Mouse (Mus musculus) limb, embryonic 14.5 days (tissue): ENCODE data around the gene Tspan32. TPM values are rescaled to one million over a fixed set of nuclear protein-coding genes. Genes with fewer than 3 reads are reported as not detected.
A peak's percentile ranks its signal among the peaks of the same experiment; 100 is the strongest.

Experiments used
- ATAC-seq: fragments of 200-750 bp; cut with Nextera tagmentation; 2 replicates; pipeline ENCODE4 v1.8.0; 2017; ENCODE audit warnings: low read depth, moderate number of reproducible peaks, moderate TSS enrichment; ENCODE audit not compliant: low FRiP score
- DNase-seq: peaks from one replicate; pipeline ENCODE4 v3.0.0-alpha.2; 2015; ENCODE audit warnings: low spot score
- H3K27ac ChIP-seq: fragments of 300-500 bp; sonication (generic); replicated peaks from 2 replicates; pipeline ENCODE4 v1.5.1; 2014; ENCODE audit warnings: low read depth, mild to moderate bottlenecking, low read length, moderate library complexity, mixed read lengths
- H3K27me3 ChIP-seq: fragments of 300-500 bp; sonication (generic); 2 replicates; pipeline ENCODE4 v1.6.1; 2014; ENCODE audit warnings: low read length, mixed read lengths; ENCODE audit not compliant: control insufficient read depth, insufficient read depth
- H3K36me3 ChIP-seq: fragments of 300-500 bp; sonication (generic); 2 replicates; pipeline ENCODE4 v1.6.1; 2014; ENCODE audit warnings: mild to moderate bottlenecking, low read length, moderate library complexity, mixed read lengths; ENCODE audit not compliant: control insufficient read depth, insufficient read depth
- H3K4me1 ChIP-seq: fragments of 300-500 bp; sonication (generic); 2 replicates; pipeline ENCODE4 v1.6.1; 2014; ENCODE audit warnings: antibody characterized with exemption, low read length, mixed read lengths; ENCODE audit not compliant: control insufficient read depth, insufficient read depth
- H3K4me2 ChIP-seq: fragments of 300-500 bp; sonication (generic); replicated peaks from 2 replicates; pipeline ENCODE4 v1.6.1; 2014; ENCODE audit warnings: low read depth, mild to moderate bottlenecking, low read length, moderate library complexity; ENCODE audit not compliant: severe bottlenecking
- H3K4me3 ChIP-seq: fragments of 300-500 bp; sonication (generic); replicated peaks from 2 replicates; pipeline ENCODE4 v1.5.1; 2014; ENCODE audit warnings: low read length
- H3K9ac ChIP-seq: fragments of 300-500 bp; sonication (generic); 2 replicates; pipeline ENCODE4 v1.6.1; 2014; ENCODE audit warnings: mild to moderate bottlenecking, low read depth, low read length, moderate library complexity; ENCODE audit not compliant: severe bottlenecking
- H3K9me3 ChIP-seq: fragments of 300-500 bp; sonication (generic); 2 replicates; pipeline ENCODE4 v1.6.1; 2016; ENCODE audit warnings: low read length; ENCODE audit not compliant: control insufficient read depth
- POLR2A ChIP-seq: fragments of 200-500 bp; IDR thresholded peaks from 2 replicates; pipeline ENCODE4 v1.8.0; 2012; ENCODE audit warnings: inconsistent platforms, mild to moderate bottlenecking, moderate library complexity, borderline replicate concordance; ENCODE audit not compliant: insufficient read depth, insufficient read length; ENCODE audit errors: extremely low read depth
- WGBS: fragments of 180-500 bp; shearing (Covaris S2); extraction: QIAGEN DNeasy Blood & Tissue Kit; methylation state at CpG from one replicate; pipeline ENCODE4 v1.1.7; 2014; 5-methylcytosine and 5-hydroxymethylcytosine counted together
- polyA plus RNA-seq, 2 experiments: library from polyadenylated mRNA; depleted of rRNA in 1 of 2; stranded (reverse) in 1 of 2; unstranded in 1 of 2; fragments of >200 nt; fragmentation: Nextera tagmentation in 1 of 2; extraction: Ambion mirVana in 1 of 2; gene quantifications; 2 replicates each; pipeline versions ENCODE4 v1.2.1 to v1.2.3; 2012 to 2014

Gene Tspan32
- polyA plus RNA-seq, 2 experiments: 5.5 to 6.0 TPM

DNA sequence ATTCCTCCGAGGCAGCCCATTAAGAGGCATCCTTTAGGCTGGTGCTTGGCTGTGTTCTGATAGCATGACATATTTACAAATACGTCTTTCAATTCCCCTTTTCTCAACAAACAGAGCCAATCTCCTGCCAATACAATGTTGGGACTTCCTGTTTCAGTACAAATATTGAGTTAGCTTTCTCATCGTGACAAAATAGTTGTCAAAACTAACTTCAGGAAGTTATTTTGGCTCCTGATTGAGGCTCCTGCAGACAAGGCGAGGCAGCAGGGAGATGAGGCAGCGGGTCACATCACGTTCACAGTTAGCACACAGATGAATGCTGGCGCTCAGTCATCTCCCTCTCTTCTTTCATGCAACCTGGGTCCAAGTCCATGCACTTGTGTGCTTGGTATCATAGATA is 41.5 kb downstream of the Tspan32 start:
- H3K9me3 ChIP-seq: 0 out of 2 replicates have a peak, but pooled peaks cover 3% of the 10 kb centered on the region
- no peaks in the 10 kb centered on the region; the same call in 1 of the 2 replicates for H3K36me3 ChIP-seq
- 84% methylated on average over 7 of the region's 7 CpGs for WGBS
- no peak overlapping the region for H3K4me3 ChIP-seq
- no peak overlapping the region for H3K9ac ChIP-seq
- TF ChIP-seq POLR2A: no peak
- no peaks in the 10 kb centered on the region for H3K27me3 ChIP-seq
- no peaks in the 10 kb centered on the region for H3K4me1 ChIP-seq
- ATAC-seq (no peak), DNase-seq (no peak)
- no peak overlapping the region for H3K4me2 ChIP-seq
- H3K27ac ChIP-seq: no peak overlapping the region

- ATAC-seq (no peak), DNase-seq (no peak)
- Histone ChIP-seq H3K27me3 (no peaks in the 10 kb centered on the region), H3K9me3 (0 out of 2 replicates have a peak, but pooled peaks cover 3% of the 10 kb centered on the region), H3K9ac (no peak overlapping the region), H3K27ac (no peak overlapping the region), H3K36me3 (no peaks in the 10 kb centered on the region; the same call in 1 of the 2 replicates), H3K4me3 (no peak overlapping the region), H3K4me1 (peaks cover 6% of the 10 kb centered on the region), H3K4me2 (no peak overlapping the region)
- WGBS: 72% methylated on average over 3 of the region's 3 CpGs
- no peak for TF ChIP-seq POLR2A
These were observed 44.5 kb downstream of the Tspan32 start for GRCm38 (mm10) chr7:143049331-143049730.

GRCm38 (mm10) chr7:143049841-143050816 is 45.3 kb downstream of the Tspan32 start:
- DNase-seq: no peak
- H3K9me3 ChIP-seq: no peaks in the 10 kb centered on the region
- no peak overlapping the region for H3K4me3 ChIP-seq
- 93% methylated on average over 3 of the region's 3 CpGs for WGBS
- H3K36me3 ChIP-seq: peaks cover 7% of the 10 kb centered on the region
- peaks cover 14% of the 10 kb centered on the region for H3K4me1 ChIP-seq
- no peaks in the 10 kb centered on the region for H3K27me3 ChIP-seq
- no peak for ATAC-seq
- H3K4me2 ChIP-seq: no peak overlapping the region
- no peak for TF ChIP-seq POLR2A
- H3K9ac ChIP-seq: no peak overlapping the region
- H3K27ac ChIP-seq: no peak overlapping the region

DNA sequence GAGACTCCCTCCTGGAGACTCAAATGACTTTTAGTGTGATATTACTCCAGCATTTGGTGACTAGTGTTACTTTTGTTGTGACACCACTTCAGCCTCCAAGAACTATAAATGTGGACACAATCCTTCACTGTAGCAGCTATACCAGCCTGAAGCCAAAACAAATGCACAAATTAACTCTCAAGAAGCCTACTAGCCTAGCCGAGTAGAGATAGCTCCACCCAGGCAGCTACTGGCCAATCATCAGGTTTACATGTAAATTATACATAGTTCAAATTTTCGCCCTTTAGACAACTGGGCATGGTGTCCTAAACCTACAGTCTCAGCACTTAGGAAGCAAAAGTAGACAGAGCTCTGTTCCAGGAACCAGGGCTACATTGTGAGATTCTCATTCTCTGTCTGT is 46.5 kb downstream of the Tspan32 start:
- H3K4me3 ChIP-seq: no peak overlapping the region
- no peak for DNase-seq
- no peaks in the 10 kb centered on the region for H3K9me3 ChIP-seq
- H3K4me1 ChIP-seq: peaks cover 24% of the 10 kb centered on the region
- H3K36me3 ChIP-seq: peaks cover 11% of the 10 kb centered on the region
- H3K9ac ChIP-seq: no peak overlapping the region
- H3K27me3 ChIP-seq: no peaks in the 10 kb centered on the region
- H3K4me2 ChIP-seq: no peak overlapping the region
- TF ChIP-seq POLR2A: no peak
- H3K27ac ChIP-seq: no peak overlapping the region
- no peak for ATAC-seq
- WGBS: 67% methylated on average over 2 of the region's 2 CpGs

DNA sequence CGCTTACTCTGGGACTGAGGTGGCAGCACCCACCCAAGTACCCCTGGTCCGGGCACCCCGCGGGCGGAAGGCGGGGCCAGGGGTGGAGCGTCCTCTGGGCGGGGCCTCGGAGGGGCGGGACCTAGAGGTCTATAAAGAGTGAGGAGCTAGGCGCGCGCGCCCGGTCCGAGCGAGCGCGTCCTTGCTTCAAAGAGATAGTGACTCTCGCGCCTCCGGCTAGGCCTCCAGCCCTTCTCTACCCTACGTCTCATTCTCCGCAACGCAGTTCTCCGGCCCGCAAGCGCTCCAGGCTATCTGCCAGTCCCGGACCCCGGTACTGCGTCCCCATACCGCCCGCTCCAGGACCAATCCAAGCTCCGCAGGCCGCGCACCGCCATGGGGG is 47.8 kb downstream of the Tspan32 start, which contains the start of gene Cd81:
TSS of gene Cd81 (plus strand) at position 114 of the 382 bp plus-strand sequence.
- WGBS: under 1% methylated on average over 29 of the region's 37 CpGs
- Histone ChIP-seq H3K4me3 (peak within 1 kb of the TSS; percentile 99), H3K4me1 (peaks cover 35% of the 10 kb centered on the region), H3K27me3 (no peaks in the 10 kb centered on the region), H3K4me2 (peak within 1 kb of the TSS; percentile 94), H3K36me3 (peaks cover 19% of the 10 kb centered on the region), H3K9me3 (no peaks in the 10 kb centered on the region), H3K27ac (peak within 1 kb of the TSS; percentile 92), H3K9ac (peak within 1 kb of the TSS; percentile 94)
- peak; percentile 84 for DNase-seq
- peak; percentile 85 for ATAC-seq
- TF ChIP-seq POLR2A: peak; percentile 89; the same call in 1 of the 2 replicates
